Mouse (Mus musculus) layer of hippocampus, adult 8-10 months (tissue): ENCODE measurements around the gene Zc2hc1b. TPM values are rescaled to one million over a fixed set of nuclear protein-coding genes. Genes with fewer than 3 reads are reported as not detected.
A peak's percentile ranks its signal among the peaks of the same experiment; 100 is the strongest.

ENCODE experiments used
- DNase-seq, 2 experiments: peaks; one replicate each; pipeline ENCODE4 v3.0.0; 2022; ENCODE audit warnings: low spot score in 2 of 2
- total RNA-seq, 4 experiments: library from RNA; stranded (reverse); gene quantifications; 2 replicates each; pipeline ENCODE4 v1.2.4; 2022

Zc2hc1b gene
- total RNA-seq, 4 experiments from 2014 or later, result not detected

GRCm38 (mm10) chr10:13172798-13173221 is 5.0 kb downstream of the Zc2hc1b start:
- no peak for DNase-seq

- no peak for DNase-seq
These were observed 6.4 kb downstream of the Zc2hc1b start for GRCm38 (mm10) chr10:13171461-13171860.

DNA sequence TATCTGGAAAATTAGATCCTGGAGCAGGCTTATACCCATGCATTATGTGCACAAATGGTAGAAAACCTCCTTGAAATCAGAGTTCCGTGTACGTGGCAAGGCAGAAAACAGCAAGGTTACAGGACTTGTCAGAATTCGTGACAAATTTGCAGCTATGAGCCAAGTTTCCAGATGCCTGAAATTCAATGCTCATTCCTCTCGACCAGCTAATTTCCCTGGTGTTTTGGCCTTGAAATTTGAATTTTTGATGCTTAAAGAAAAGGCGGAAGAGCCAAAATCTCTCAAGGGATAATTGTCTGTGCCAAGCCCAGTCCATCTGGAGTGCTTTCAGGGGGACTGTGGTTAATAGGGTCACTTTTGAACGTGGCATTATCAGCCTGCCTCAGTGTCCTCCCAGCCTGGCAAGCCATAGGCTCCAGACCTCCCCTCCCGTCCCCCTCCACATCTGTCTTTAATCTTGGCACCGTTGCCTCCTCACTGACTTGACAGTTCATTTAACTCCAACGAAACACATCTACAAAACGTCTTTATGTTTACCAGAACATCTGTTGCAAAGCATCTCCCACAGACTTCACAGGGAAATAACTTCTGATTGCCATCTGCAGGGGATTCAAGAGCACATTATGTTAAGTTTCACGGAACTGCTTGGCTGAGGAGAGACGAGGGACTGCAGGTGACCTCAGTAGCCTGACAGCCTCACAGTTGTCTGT is 6.9 kb downstream of the Zc2hc1b start:
- peak in 1 of 2 experiments; percentile 13 for DNase-seq

- no peak for DNase-seq
These were observed 9.4 kb downstream of the Zc2hc1b start for GRCm38 (mm10) chr10:13168461-13168860.

DNA sequence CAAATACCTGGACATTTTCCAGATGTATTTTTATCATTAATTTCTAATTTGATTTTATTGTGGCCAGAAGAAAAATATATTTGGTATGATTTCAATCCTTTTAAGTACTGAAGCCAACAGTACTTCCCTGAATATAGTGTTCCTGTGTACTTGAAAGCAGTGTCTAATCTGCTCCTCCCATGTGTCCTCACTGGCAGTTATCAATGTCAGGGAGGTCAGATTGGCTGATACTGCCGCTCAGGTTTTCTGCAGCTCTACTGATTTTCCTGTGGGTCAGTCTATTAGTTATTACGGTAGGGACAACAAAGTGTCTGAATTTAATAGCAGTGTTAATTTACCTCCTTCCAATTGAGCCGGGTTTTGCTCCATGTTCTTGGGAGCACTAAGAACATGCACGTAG is 15.8 kb downstream of the Zc2hc1b start:
- DNase-seq, result no peak

DNA sequence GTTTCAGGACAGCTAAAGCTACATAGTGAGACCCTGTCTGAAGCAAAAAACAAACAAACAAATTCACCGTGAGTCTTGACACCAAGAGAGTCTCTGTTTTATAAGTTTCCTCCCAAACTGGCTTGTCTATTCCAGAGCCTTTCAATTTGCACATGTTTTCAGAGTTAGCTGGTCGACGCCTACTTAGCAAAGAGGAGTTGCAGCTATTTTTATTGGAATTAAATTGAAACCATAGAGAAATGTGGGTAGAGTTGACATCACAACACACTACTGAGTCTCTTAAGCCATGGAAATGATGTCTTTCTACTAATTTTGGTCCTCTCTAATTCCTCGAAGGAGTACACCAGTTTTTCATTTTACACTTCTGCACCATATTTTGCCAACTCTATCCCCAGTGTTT is 16.9 kb downstream of the Zc2hc1b start:
- DNase-seq, result no peak

DNA sequence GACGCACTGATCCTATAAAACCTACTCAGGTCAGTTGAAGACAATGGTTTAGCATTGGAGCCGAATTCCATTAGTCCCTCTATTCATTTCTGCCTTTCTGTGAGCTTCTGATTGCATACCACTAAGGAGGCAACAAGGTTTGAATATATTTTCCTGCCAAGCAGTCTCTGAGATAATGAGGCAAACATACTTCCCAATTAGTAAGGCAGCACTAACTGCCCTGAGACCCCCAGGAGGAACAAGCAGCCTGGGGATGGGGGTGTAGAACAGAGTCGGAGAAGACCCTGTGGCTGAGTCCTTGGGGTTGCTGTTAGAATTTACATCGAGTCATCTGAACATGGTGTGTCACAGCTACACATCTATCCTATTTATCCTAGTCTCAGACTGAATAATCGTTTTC is 22.4 kb downstream of the Zc2hc1b start:
- no peak for DNase-seq

DNA sequence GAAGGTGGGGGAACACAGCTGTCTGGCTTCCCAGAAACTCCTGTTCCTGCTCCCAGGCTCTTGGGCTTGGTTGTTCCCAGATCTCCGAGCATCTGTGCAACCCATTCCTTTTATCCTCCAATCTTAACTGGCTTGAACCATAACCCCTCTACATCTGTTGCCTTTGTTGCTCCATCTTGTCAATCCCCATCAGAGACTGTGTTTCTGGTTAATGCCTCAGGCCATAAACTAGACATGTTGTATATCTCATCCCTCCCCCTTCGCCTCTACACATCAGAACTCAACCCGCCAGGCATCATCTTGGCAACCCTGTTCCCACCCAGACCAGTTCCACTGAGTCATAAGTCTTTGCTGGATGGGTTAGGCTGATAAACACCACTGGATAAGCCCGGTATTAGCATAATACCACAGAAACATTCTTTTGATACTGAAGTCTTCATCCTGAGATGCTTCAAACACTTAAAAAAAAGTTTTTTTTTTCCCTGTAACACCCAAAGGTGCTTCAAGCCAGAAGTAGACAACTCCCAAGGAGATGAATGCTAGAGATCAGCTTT is 24.9 kb downstream of the Zc2hc1b start:
- no peak for DNase-seq

GRCm38 (mm10) chr10:13151353-13151752 is 26.5 kb downstream of the Zc2hc1b start:
- DNase-seq, result peak; percentile 26 to 52

DNA sequence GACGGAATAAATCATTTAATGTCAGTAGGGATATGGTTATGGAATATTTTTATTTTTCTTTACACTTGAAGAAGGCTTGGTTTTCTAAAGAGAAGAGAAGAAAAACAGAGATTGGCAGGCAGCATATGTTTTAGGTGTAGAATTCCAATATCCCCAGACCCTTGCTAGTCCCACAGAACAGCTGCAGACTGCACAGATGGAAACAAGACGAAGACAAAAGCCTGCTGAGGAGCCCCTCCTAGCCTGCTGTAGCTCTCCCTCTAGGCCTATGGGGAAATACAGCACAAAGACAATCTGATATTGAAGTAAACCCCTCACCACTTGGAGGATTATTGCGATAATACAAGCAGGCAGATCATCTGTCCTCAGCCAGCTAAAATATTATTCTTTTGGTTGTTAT is 27.4 kb downstream of the Zc2hc1b start:
- no peak for DNase-seq

DNA sequence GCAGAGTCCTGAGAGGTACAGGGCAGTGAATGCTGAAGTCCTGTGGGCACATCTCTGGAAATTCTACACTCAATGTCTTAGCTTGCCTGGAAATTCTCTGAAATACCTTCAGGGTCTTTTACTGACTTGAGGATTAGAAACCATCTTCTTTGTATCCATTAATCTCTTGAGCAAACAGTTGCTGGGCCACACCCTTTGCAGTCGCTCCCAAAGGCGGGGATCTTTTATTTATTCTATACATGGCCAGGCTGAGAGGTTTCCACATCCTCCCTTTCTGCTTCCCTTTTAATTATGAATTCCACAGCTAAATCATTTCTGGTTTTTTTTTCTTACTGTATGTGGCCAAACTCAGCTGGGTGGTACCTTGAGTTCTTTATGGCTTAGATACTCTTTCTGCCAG is 37.4 kb downstream of the Zc2hc1b start:
- DNase-seq, result no peak

DNA sequence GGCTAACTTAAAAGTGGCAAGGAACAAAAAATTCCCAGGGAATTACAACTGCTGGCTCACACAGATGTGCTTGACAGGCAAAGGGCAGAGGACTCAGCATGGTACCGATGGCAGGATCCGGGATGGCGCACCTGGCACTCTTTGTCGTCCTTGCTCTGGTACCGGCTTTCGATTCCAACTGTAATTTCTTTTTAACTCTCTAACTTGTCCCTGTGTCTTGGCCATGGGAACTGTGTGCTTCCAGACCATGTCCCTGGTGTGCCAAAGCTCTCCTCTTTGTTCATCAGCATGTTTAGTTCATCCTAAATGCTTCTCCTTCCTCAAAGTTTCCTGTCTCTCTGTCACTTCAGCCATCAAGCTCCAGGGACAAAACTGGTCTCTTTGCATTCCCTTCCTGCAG is 39.9 kb downstream of the Zc2hc1b start:
- no peak for DNase-seq

DNA sequence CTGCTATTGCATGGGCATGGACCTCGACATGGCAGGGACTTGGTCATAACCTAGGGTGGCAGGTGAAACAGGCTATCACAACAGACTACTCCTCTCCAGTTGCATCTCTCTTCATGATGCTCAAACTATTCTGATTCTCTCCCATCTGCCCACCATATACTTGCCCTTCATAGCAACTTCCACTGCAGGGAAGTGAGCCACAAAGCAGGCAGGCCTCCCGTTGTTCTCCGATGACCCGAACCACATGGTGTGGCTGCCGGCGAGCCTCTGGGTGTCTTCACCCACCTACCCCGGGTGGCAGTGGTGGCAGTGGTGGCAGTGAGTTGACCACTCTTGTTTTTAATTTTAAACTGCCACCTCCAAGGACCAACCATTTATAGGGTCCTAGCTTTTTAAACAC is 42.1 kb downstream of the Zc2hc1b start:
- no peak for DNase-seq

DNA sequence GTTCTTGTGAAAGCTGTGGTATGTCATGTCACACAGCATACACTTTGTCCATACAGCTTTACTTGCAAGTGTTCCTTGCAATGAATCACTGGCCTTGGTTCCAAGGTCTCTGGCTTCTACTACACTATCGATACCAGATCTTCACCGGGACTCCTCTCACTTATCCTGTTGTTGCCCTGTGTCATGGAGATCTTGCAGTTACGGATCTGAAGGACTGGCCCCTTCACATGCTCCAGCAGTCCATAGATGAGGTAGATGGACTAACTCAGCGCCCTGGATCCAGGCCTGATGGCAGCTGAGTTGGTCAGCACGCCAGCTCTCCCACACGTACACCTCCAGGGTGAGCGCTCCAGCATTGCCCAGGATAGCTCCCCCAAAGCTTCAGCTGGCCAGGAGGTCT is 42.5 kb downstream of the Zc2hc1b start:
- no peak for DNase-seq

DNA sequence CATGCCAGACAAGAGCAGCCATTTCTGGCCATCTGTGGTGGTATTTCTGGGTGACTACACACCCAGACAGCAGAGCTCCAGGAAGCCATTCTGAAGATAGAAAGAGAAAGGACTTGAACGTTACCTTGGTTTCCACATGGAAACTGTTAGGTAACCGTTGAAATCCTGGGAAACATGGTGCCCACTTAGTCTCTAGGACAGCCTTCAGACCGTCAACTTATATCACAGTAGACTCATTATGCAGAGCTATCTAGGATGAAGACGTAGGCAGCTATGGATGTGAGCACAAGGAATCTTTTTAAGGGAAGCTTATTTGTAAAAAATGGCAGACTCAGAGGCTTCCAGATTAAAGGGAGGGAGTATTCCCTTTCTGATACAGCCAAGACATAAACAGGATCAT is 44.0 kb downstream of the Zc2hc1b start:
- no peak for DNase-seq

GRCm38 (mm10) chr10:13127946-13128345 is 49.9 kb downstream of the Zc2hc1b start:
- DNase-seq, result no peak

DNA sequence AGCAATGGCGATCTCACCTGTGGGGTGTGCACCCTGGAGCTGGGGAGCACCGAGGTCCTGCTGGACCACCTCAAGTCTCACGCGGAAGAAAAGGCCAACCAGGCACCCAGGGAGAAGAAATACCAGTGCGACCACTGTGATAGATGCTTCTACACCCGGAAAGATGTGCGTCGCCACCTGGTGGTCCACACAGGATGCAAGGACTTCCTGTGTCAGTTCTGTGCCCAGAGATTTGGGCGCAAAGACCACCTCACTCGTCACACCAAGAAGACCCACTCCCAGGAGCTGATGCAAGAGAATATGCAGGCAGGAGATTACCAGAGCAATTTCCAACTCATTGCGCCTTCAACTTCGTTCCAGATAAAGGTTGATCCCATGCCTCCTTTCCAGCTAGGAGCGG is 50.5 kb downstream of the Zc2hc1b start:
- DNase-seq, result no peak

DNA sequence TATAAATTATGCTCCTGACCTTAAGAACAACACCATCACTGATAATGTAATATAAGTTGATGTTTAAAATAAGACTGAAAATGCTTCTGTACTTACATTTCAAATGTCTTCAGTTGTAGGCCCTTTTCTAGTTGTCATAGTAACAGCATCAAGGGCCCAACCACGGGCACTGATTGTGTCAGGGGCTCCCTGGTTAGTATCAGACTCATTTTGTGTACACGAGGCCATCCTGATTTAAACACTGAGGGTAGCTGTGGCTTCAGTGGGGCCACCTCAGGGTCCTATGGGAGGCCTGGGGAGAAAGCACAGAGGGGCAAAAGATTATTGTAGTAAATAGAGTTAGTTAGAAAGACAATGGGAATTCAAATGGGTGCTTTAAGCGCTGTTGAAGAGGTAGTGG is 52.0 kb downstream of the Zc2hc1b start:
- no peak for DNase-seq

- no peak for DNase-seq
These were observed 58.5 kb downstream of the Zc2hc1b start for GRCm38 (mm10) chr10:13119300-13119699.

- DNase-seq, result no peak
These were observed 59.1 kb downstream of the Zc2hc1b start for GRCm38 (mm10) chr10:13118770-13119102.

GRCm38 (mm10) chr10:13118024-13118769 is 59.6 kb downstream of the Zc2hc1b start:
- DNase-seq, result no peak

GRCm38 (mm10) chr10:13116706-13117665 is 60.8 kb downstream of the Zc2hc1b start:
- DNase-seq, result no peak
